Mouse (Mus musculus): ENCODE measurements at regions not wholly inside any gene's neighbourhood (a gene's known extent, or its start where the extent isn't known, plus 50 kb on each side); places are given as distances from the start of the nearest gene placed in this dataset.

- TF ChIP-seq CTCF (IDR thresholded peaks at IDR 0.05; ENCODE audit: low read depth) = no peak
- TF ChIP-seq EP300 (IDR thresholded peaks at IDR 0.05; ENCODE audit: low read depth) = no peak
Observed at GRCm38 (mm10) chr10:19067623-19068022, 52.2 kb upstream of the Tnfaip3 start.
